9 mouse cellular contexts compared by ENCODE assay signal in genomic region chr2:79456575-79457349, GRCm38 (mm10). TPM values are rescaled to one million over a fixed set of nuclear protein-coding genes. Genes with fewer than 3 reads are reported as not detected.
DNase-seq lines count a peak whose midpoint lies in the region; ATAC-seq and TF ChIP-seq lines count a peak whose summit lies in the region.
"Had no signal": no experiment of that assay in that cellular context is flagged by ENCODE, and none has a peak within 500 bp of the region (broad histone marks: within the 10 kb centered on the region; RNA-seq: fewer than 3 reads in every experiment).

Neurod1 (minus strand) TSS chr2:79456751.
Cerkl (minus strand) TSS chr2:79456785.

- no peak within 1 kb of the TSS for H3K27ac ChIP-seq in heart, embryonic 14.5 days (replicated peaks in 1 of 2; ENCODE audit: control insufficient read depth in 1 of 2, insufficient read depth in 1 of 2, low read depth in 2 of 2, low read length in 2 of 2)
- no peak within 1 kb of the TSS for H3K27ac ChIP-seq in limb, embryonic 12.5 days
- no peak within 1 kb of the TSS for H3K27ac ChIP-seq in thymus, adult 2 months (ENCODE audit: control insufficient read depth, insufficient read depth, low read length)

- peaks cover 80% of the 10 kb centered on the region for H3K27me3 ChIP-seq in heart, embryonic 14.5 days (ENCODE audit: control insufficient read depth, insufficient read depth, low read length)
- H3K27me3 ChIP-seq in limb, embryonic 12.5 days, result peaks cover 75% of the 10 kb centered on the region
- H3K27me3 ChIP-seq in thymus, adult 2 months (ENCODE audit: control insufficient read depth, insufficient read depth, low read length), result peaks cover 20% of the 10 kb centered on the region; the same call in 1 of the 2 replicates

- H3K9me3 ChIP-seq in heart, embryonic 14.5 days (ENCODE audit: control insufficient read depth, low read length), result no peaks in the 10 kb centered on the region
- H3K9me3 ChIP-seq in limb, embryonic 12.5 days, result no peaks in the 10 kb centered on the region

- 1% methylated on average over 42 of the region's 42 CpGs for WGBS in heart, embryonic 14.5 days
- WGBS in limb, embryonic 12.5 days, result under 1% methylated on average over 38 of the region's 42 CpGs
- WGBS in thymus, adult 2 months, result 5% methylated on average over 41 of the region's 42 CpGs

- no peak for TF ChIP-seq POLR2A in thymus, adult 2 months (IDR thresholded peaks at IDR 0.05; ENCODE audit: control insufficient read depth, extremely low read depth, insufficient read depth, low read length, poor library complexity)

- H3K4me3 ChIP-seq in heart, embryonic 14.5 days (ENCODE audit: control insufficient read depth in 1 of 2, insufficient read depth in 1 of 2, low read depth in 1 of 2, low read length in 2 of 2), result peak within 1 kb of the TSS in 1 of 2 experiments; percentile 29; a peak in 2 of 4 replicates
- peak within 1 kb of the TSS; percentile 38 for H3K4me3 ChIP-seq in limb, embryonic 12.5 days (replicated peaks)
- H3K4me3 ChIP-seq in thymus, adult 2 months (ENCODE audit: control insufficient read depth, insufficient read depth, low read length), result no peak within 1 kb of the TSS

- H3K36me3 ChIP-seq in heart, embryonic 14.5 days (ENCODE audit: control insufficient read depth, insufficient read depth, low read length), result no peaks in the 10 kb centered on the region
- H3K36me3 ChIP-seq in limb, embryonic 12.5 days, result no peaks in the 10 kb centered on the region
- H3K36me3 ChIP-seq in thymus, adult 2 months (ENCODE audit: control insufficient read depth, insufficient read depth, low read length), result no peaks in the 10 kb centered on the region

- H3K4me2 ChIP-seq in heart, embryonic 14.5 days (ENCODE audit: low read length), result peak within 1 kb of the TSS; percentile 61
- peak within 1 kb of the TSS; percentile 67 for H3K4me2 ChIP-seq in limb, embryonic 12.5 days

- peak; percentile 26; the same call in 1 of the 2 replicates for ATAC-seq in heart, embryonic 14.5 days (ENCODE audit: insufficient number of reproducible peaks, insufficient read depth, low FRiP score, low read depth)
- ATAC-seq in granulocyte monocyte progenitor cell, adult 5-6 weeks (replicated peaks; ENCODE audit: poor library complexity, severe bottlenecking), result peak; percentile 30
- peak; percentile 74 for ATAC-seq in limb, embryonic 12.5 days (ENCODE audit: insufficient number of reproducible peaks, insufficient read depth, low FRiP score, low TSS enrichment, low read depth)

- no peak for TF ChIP-seq CTCF in thymus, adult 2 months (IDR thresholded peaks at IDR 0.05; ENCODE audit: borderline replicate concordance, control insufficient read depth, extremely low read depth, insufficient read depth, low read length, poor library complexity)

- H3K9ac ChIP-seq in heart, embryonic 14.5 days (ENCODE audit: low read length), result no peak within 1 kb of the TSS
- no peak within 1 kb of the TSS for H3K9ac ChIP-seq in limb, embryonic 12.5 days (replicated peaks)

- peaks cover 3 to 6% of the 10 kb centered on the region in 2 experiments; a peak in 2 of 4 replicates for H3K4me1 ChIP-seq in heart, embryonic 14.5 days (ENCODE audit: control insufficient read depth in 2 of 2, insufficient read depth in 2 of 2, low read length in 2 of 2)
- peaks cover 18% of the 10 kb centered on the region for H3K4me1 ChIP-seq in limb, embryonic 12.5 days (replicated peaks)
- no peaks in the 10 kb centered on the region for H3K4me1 ChIP-seq in thymus, adult 2 months (replicated peaks; ENCODE audit: control insufficient read depth, insufficient read depth, low read length)

- no peak for DNase-seq in heart, adult 18-20 months
- DNase-seq in cerebellum, postnatal 14 days, result peak; percentile 98 to 99
- DNase-seq in retina, embryonic 14.5 days (ENCODE audit: low spot score), result peak; percentile 87
- DNase-seq in thymus, postnatal 14 days, result no peak
- DNase-seq in thymus, adult 2 months, result no peak

RNA-seq across cellular contexts. Expression of gene Neurod1, which starts in this region (rescaled TPM):
- polyA plus RNA-seq in heart, embryonic 14.5 days (2014; fragmentation: Nextera tagmentation; extraction: Ambion mirVana), result not detected in 2 replicates
- not detected for total RNA-seq in heart, adult 18-20 months (2021)
- total RNA-seq in granulocyte monocyte progenitor cell, adult 5-6 weeks (2014; fragmentation: Nextera tagmentation), result not detected in 2 replicates
- total RNA-seq in granulocyte monocyte progenitor cell, adult 5-6 weeks (2017), result not detected in 2 replicates
- polyA plus RNA-seq in limb, embryonic 12.5 days (2016; fragmentation: Nextera tagmentation; extraction: Ambion mirVana), result 0.34 TPM in 1 of 2 replicates, not detected in the other
- polyA plus RNA-seq in thymus, adult 2 months (2012; rRNA removed), result not detected in 2 replicates
- total RNA-seq: hematopoietic stem cell, adult 5-6 weeks had no signal

RNA-seq across cellular contexts. Expression of gene Cerkl, which starts in this region (rescaled TPM):
- 0.44 and 1.4 TPM in 2 replicates for polyA plus RNA-seq in heart, embryonic 14.5 days (2014; fragmentation: Nextera tagmentation; extraction: Ambion mirVana)
- total RNA-seq in heart, adult 18-20 months (2021), result under 1 TPM; 0.67 to 0.87 TPM
- total RNA-seq in granulocyte monocyte progenitor cell, adult 5-6 weeks (2014; fragmentation: Nextera tagmentation), result 6.8 and 11.2 TPM in 2 replicates
- 7.1 and 10.4 TPM in 2 replicates for total RNA-seq in granulocyte monocyte progenitor cell, adult 5-6 weeks (2017)
- polyA plus RNA-seq in limb, embryonic 12.5 days (2016; fragmentation: Nextera tagmentation; extraction: Ambion mirVana), result 1.0 and 1.1 TPM in 2 replicates
- polyA plus RNA-seq in thymus, adult 2 months (2012; rRNA removed), result 1.3 and 1.6 TPM in 2 replicates

Comparison
In these comparisons a context has a peak if more than half of its experiments do, and no peak if none do; other contexts are left out.
1. RNA of gene Cerkl (total RNA-seq): 6.8 to 11.2 TPM in granulocyte monocyte progenitor cell, adult 5-6 weeks; 0.67 to 0.87 TPM in heart, adult 18-20 months; every median in the first group is over 4 times any median in the second.
2. DNase-seq: peak in cerebellum, postnatal 14 days (2 of 2) and retina, embryonic 14.5 days (single experiment); none in heart, adult 18-20 months (0 of 2), thymus, postnatal 14 days (single experiment) and thymus, adult 2 months (single experiment).
3. Peak in every context shown above with its lines, with median percentiles within 50 percentile points of each other: ATAC-seq.